Mouse (Mus musculus) hindbrain, embryonic 14.5 days (tissue): ENCODE data around the gene Ntm. TPM values are rescaled to one million over a fixed set of nuclear protein-coding genes. Genes with fewer than 3 reads are reported as not detected.

ENCODE experiments used
- ATAC-seq: fragments of 200-750 bp; cut with Nextera tagmentation; 2 replicates; pipeline ENCODE4 v1.8.0; 2017; ENCODE audit warnings: moderate number of reproducible peaks, mild to moderate bottlenecking, moderate TSS enrichment, moderate library complexity; ENCODE audit not compliant: low FRiP score
- DNase-seq: peaks from one replicate; pipeline ENCODE4 v3.0.0-alpha.2; 2015; ENCODE audit warnings: low spot score
- H3K27ac ChIP-seq: fragments of 300-500 bp; sonication (generic); 2 replicates; pipeline ENCODE4 v1.5.1; 2014; ENCODE audit warnings: mild to moderate bottlenecking, moderate library complexity
- H3K27me3 ChIP-seq: fragments of 300-500 bp; sonication (generic); 2 replicates; pipeline ENCODE4 v1.6.1; 2014; ENCODE audit warnings: mild to moderate bottlenecking, low read length, mixed read lengths; ENCODE audit not compliant: control insufficient read depth, insufficient read depth
- H3K36me3 ChIP-seq: fragments of 300-500 bp; sonication (generic); replicated peaks from 2 replicates; pipeline ENCODE4 v1.6.1; 2014; ENCODE audit not compliant: control insufficient read depth, insufficient read depth
- H3K4me1 ChIP-seq: fragments of 300-500 bp; sonication (generic); replicated peaks from 2 replicates; pipeline ENCODE4 v1.6.1; 2014; ENCODE audit warnings: antibody characterized with exemption, low read length, mixed read lengths; ENCODE audit not compliant: control insufficient read depth, insufficient read depth
- H3K4me2 ChIP-seq: fragments of 300-500 bp; sonication (generic); replicated peaks from 2 replicates; pipeline ENCODE4 v1.6.1; 2014; ENCODE audit warnings: mild to moderate bottlenecking, moderate library complexity
- H3K4me3 ChIP-seq: fragments of 300-500 bp; sonication (generic); replicated peaks from 2 replicates; pipeline ENCODE4 v1.5.1; 2014; ENCODE audit warnings: mild to moderate bottlenecking, low read length
- H3K9ac ChIP-seq: fragments of 300-500 bp; sonication (generic); 2 replicates; pipeline ENCODE4 v1.6.1; 2014
- H3K9me3 ChIP-seq: fragments of 300-500 bp; sonication (generic); 2 replicates; pipeline ENCODE4 v1.6.1; 2016; ENCODE audit warnings: low read length; ENCODE audit not compliant: control insufficient read depth
- WGBS: fragments of 180-500 bp; shearing (Covaris S2); extraction: QIAGEN DNeasy Blood & Tissue Kit; methylation state at CpG from one replicate; pipeline ENCODE4 v1.1.7; 2014; 5-methylcytosine and 5-hydroxymethylcytosine counted together
- polyA plus RNA-seq: library from polyadenylated mRNA; unstranded; fragments of >200 nt; fragmentation: Nextera tagmentation; extraction: Ambion mirVana; gene quantifications from 2 replicates; pipeline ENCODE4 v1.2.1, GENCODE M21; 2014

Ntm gene
- polyA plus RNA-seq, 1 experiment from 2014 or later: 196 TPM

DNA sequence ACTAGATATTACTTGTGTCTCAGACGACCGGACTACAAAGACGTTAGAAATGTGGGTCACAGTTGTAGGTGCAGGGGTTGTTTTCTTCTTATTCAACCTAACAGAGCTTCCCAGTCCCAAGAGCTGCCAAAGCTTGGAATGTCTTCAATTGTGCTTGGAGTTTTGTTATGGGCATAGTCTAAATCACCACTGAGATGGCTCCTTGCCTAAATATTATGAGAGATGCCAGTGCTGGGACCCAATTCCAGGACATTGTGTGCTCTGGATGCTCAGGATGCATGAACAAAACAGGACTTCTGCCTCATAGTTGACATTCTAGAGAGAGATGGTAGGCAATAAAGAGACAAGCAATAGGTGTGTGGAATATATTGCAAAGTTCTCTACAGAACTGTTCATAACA, 591.6 kb downstream of the Ntm start:
- no peak overlapping the region for H3K27ac ChIP-seq
- H3K4me3 ChIP-seq: no peak overlapping the region
- H3K27me3 ChIP-seq: no peaks in the 10 kb centered on the region
- no peaks in the 10 kb centered on the region for H3K9me3 ChIP-seq
- WGBS: 82% methylated on average over 3 of the region's 3 CpGs
- H3K9ac ChIP-seq: no peak overlapping the region
- H3K4me2 ChIP-seq: no peak overlapping the region
- DNase-seq: no peak
- H3K36me3 ChIP-seq: no peaks in the 10 kb centered on the region
- peaks cover 10% of the 10 kb centered on the region; the same call in 1 of the 2 replicates for H3K4me1 ChIP-seq
- no peak for ATAC-seq

DNA sequence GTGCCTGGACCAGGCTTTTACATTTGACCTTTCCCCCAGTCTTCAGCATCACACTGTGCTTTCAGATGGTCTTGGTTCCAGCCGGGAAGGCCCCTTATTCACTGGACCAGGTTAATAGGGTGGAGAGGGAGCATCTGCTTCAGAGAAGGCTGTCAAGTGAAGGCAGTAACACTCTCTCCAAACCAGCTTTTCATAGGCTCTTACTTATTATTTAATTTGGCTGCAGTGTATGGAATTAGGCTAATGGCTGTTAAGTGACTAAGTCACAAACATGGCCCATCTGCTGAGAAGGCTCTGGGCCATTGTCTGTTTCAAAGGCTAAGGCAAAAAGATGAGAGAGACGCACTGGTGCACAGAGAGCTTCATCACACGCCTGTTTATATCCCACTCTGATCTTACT, 593.3 kb downstream of the Ntm start:
- Histone ChIP-seq H3K36me3 (no peaks in the 10 kb centered on the region), H3K27ac (no peak overlapping the region), H3K4me3 (no peak overlapping the region), H3K4me1 (peaks cover 10% of the 10 kb centered on the region; the same call in 1 of the 2 replicates), H3K27me3 (no peaks in the 10 kb centered on the region), H3K4me2 (no peak overlapping the region), H3K9ac (no peak overlapping the region), H3K9me3 (no peaks in the 10 kb centered on the region)
- no peak for ATAC-seq
- DNase-seq: no peak
- 76% methylated on average over 3 of the region's 3 CpGs for WGBS

DNA sequence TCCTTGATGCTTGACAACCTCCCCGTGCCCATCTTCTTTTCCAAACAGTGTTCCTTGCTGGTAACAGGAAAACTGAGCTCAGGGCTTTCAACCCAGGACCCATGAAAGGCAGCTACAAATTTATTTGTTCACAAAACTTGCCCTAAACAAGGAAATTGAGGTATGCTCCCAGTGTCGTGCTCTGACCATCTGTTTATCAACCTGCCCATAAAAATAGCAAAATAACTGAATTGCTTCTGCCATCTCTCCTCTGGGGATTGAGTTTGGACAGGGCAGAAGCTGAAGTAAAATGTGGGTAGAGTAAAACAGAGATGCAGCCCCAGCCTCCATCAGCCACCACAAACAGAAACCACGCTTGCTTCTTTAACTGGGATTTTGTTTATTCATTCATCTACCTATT, 594.6 kb downstream of the Ntm start:
- H3K9ac ChIP-seq: no peak overlapping the region

DNA sequence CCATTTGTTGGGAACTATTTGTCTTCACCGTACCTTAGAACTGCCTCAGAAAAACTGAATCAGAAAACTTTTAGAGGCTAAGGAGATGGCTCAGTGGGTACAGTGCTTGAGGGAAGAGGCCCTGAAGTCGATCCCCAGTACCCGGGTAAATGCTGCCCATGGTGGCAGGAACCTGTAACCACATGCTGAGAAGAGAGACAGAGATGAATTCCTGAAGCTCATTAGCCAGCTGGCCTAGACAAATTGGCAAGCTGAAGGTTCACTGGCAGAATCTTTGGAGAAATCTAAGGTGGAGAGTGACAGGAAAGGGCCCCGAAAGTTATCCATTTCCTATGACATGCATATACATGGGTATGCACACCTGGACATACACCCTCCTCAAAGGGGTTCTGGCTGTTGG, 605.1 kb downstream of the Ntm start:
- Histone ChIP-seq H3K9me3 (no peaks in the 10 kb centered on the region), H3K4me2 (no peak overlapping the region), H3K4me1 (peaks cover 5% of the 10 kb centered on the region), H3K36me3 (no peaks in the 10 kb centered on the region), H3K9ac (no peak overlapping the region), H3K4me3 (no peak overlapping the region), H3K27ac (no peak overlapping the region), H3K27me3 (no peaks in the 10 kb centered on the region)
- DNase-seq (no peak), ATAC-seq (no peak)
- 80% methylated on average over 4 of the region's 4 CpGs for WGBS

More for the DNA sequence above, 594.6 kb downstream of the Ntm start:
- Histone ChIP-seq H3K27me3 (no peaks in the 10 kb centered on the region), H3K36me3 (no peaks in the 10 kb centered on the region), H3K27ac (no peak overlapping the region), H3K9me3 (no peaks in the 10 kb centered on the region), H3K4me1 (peaks cover 10% of the 10 kb centered on the region; the same call in 1 of the 2 replicates), H3K4me2 (no peak overlapping the region), H3K4me3 (no peak overlapping the region)
- 56% methylated on average over 3 of the region's 3 CpGs for WGBS
- DNase-seq: no peak
- ATAC-seq: no peak

DNA sequence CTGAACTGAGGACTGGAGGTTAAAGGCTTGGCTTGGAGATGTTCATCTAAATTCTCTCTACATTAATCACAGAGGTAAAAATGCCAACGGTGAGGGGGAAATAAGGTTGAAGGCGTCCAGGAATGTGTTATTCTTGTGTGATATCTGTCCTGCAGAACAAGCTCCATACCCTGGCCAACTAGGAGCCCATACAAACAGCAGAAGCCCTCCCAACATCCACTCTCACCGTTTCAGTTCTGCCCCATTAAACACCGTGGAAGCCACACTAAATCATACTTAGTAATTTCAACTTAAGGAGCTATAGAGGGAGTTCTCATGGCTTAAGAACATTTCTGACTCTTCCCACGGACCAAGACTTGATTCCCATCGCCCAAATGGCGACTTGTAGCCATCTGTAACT, 620.6 kb downstream of the Ntm start:
- ATAC-seq: no peak
- H3K27me3 ChIP-seq: no peaks in the 10 kb centered on the region
- WGBS: 88% methylated on average over 7 of the region's 7 CpGs

DNA sequence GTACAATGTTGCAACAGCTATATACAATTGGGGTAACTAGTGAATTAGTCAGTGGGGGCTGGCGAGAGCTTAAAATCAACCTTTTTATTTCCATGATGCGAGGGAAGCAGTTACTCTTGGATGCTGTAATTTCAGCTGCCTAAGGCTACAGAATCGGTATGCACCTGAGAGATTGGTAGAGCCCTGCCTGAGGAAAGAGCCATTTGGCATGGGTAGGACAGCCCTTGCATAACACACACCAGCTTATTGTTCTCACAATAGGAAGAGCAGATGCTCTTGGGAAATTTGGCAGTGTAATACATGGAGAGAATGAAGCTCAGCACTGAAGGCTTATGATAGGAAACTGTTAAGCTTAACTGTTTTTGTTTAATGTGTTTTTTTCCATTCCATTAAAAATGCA, 621.6 kb downstream of the Ntm start:
- 80% methylated on average over 3 of the region's 3 CpGs for WGBS
- ATAC-seq (no peak), DNase-seq (no peak)
- Histone ChIP-seq H3K27ac (0 out of 2 replicates have a peak overlapping the region, but pooled peaks have one; percentile 14), H3K9me3 (no peaks in the 10 kb centered on the region), H3K9ac (no peak overlapping the region), H3K36me3 (no peaks in the 10 kb centered on the region), H3K4me2 (no peak overlapping the region), H3K4me1 (no peaks in the 10 kb centered on the region), H3K4me3 (no peak overlapping the region), H3K27me3 (no peaks in the 10 kb centered on the region)

More for the DNA sequence above, 620.6 kb downstream of the Ntm start:
- H3K9ac ChIP-seq: no peak overlapping the region
- H3K4me3 ChIP-seq: no peak overlapping the region
- DNase-seq: no peak
- no peak overlapping the region for H3K4me2 ChIP-seq
- H3K36me3 ChIP-seq: no peaks in the 10 kb centered on the region
- no peak overlapping the region for H3K27ac ChIP-seq
- no peaks in the 10 kb centered on the region for H3K9me3 ChIP-seq
- no peaks in the 10 kb centered on the region for H3K4me1 ChIP-seq

DNA sequence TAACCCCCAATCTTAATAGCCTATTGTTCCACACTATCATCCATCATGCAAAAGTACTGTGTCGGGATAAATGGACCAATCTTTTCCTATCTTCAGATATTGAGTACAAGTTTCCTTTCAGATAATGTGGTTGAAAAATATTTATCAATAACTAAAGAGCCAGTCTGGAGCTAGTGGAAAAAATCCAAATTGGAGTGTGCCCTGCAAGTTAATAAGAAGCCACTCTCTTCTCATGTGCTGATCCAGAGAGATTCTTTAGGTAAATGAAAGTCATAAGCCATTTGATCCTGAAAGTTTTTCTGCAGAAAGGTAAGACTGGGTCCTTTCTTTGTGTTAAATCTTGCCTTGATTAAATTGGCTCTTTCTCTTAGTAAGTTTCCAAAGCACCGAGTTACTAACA, 627.3 kb downstream of the Ntm start:
- Histone ChIP-seq H3K36me3 (no peaks in the 10 kb centered on the region), H3K4me2 (no peak overlapping the region), H3K27me3 (no peaks in the 10 kb centered on the region), H3K4me1 (no peaks in the 10 kb centered on the region), H3K9ac (no peak overlapping the region), H3K4me3 (no peak overlapping the region), H3K9me3 (no peaks in the 10 kb centered on the region), H3K27ac (no peak overlapping the region)
- ATAC-seq (no peak), DNase-seq (no peak)
- WGBS: 87% methylated on average over 2 of the region's 2 CpGs

DNA sequence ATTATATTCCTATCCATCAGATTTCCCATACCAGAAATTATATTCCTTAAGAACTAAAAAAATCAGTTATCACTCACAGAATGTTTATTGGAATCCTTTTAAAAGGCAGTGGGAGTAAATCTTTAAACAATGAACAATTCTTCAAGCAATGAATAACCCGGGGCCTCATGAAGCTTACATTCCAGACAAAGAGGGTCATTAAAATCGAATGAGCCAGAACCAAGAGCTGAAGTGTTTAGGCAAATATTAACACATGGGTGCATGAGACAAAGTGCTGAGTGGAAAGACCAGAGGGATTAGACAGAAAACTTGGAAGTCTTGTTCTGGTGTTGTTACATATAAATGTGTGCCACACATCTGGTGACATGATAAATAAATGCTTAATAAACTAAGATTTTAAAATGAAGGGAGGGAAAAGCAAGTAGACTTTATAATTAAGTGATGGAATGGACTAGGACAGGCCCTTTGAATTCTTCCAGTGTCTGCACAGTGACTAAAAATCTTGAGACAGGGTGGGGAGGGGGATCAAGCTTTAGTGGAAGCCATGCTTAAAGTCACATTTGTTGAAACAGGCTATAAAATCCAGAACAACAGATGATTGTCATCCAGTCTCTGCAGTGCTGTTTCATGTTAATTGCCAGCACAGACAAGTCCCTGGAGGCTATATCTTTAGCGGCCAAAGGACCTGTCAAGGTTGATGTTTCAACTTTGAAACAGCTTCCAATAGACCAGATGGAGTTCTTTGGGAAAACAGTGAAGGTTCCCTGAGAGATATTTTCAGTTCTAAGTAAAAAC, 630.4 kb downstream of the Ntm start:
- 20% methylated on average over 3 of the region's 3 CpGs for WGBS
- no peak overlapping the region for H3K9ac ChIP-seq
- no peaks in the 10 kb centered on the region for H3K36me3 ChIP-seq
- DNase-seq: no peak
- no peaks in the 10 kb centered on the region for H3K9me3 ChIP-seq
- no peak for ATAC-seq
- H3K27ac ChIP-seq: no peak overlapping the region
- H3K4me3 ChIP-seq: no peak overlapping the region
- H3K27me3 ChIP-seq: no peaks in the 10 kb centered on the region
- H3K4me1 ChIP-seq: no peaks in the 10 kb centered on the region
- no peak overlapping the region for H3K4me2 ChIP-seq

DNA sequence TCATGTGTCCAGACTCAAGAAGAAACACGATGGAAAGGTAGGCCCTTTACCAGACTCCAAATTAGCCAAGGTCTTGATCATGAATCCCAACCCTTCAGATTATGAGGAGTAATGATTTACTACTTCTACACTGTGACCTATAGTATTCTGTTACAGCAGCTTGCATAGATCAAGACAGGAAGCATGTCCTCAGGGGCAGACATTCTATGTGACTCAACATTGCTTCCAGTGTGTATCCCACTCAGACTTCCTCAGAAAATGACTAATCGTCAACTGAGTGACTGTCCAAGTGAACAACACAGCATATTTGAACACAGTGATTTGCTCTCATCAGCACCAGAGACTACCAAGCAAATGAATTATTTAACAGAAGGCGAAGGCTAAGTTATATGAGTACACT, 632.5 kb downstream of the Ntm start:
- H3K27me3 ChIP-seq: no peaks in the 10 kb centered on the region
- 91% methylated on average over 3 of the region's 3 CpGs for WGBS
- ATAC-seq: no peak

More for the DNA sequence above, 632.5 kb downstream of the Ntm start:
- H3K27ac ChIP-seq: no peak overlapping the region
- no peak overlapping the region for H3K4me2 ChIP-seq
- no peak overlapping the region for H3K4me3 ChIP-seq
- no peaks in the 10 kb centered on the region for H3K4me1 ChIP-seq
- H3K36me3 ChIP-seq: no peaks in the 10 kb centered on the region
- DNase-seq: no peak
- H3K9me3 ChIP-seq: no peaks in the 10 kb centered on the region
- H3K9ac ChIP-seq: no peak overlapping the region
